Mouse (Mus musculus) layer of hippocampus, adult 11-12 months (tissue): ENCODE results near the gene Zfp867.

ENCODE experiments used
- DNase-seq: peaks from one replicate; pipeline ENCODE4 v3.0.0; 2022; ENCODE audit warnings: low spot score

Zfp867 gene

GRCm38 (mm10) chr11:59472326-59472677 is at the start of gene Zfp867:
Zfp867 (minus strand) TSS chr11:59472474.
- DNase-seq = peak; percentile 92

DNA sequence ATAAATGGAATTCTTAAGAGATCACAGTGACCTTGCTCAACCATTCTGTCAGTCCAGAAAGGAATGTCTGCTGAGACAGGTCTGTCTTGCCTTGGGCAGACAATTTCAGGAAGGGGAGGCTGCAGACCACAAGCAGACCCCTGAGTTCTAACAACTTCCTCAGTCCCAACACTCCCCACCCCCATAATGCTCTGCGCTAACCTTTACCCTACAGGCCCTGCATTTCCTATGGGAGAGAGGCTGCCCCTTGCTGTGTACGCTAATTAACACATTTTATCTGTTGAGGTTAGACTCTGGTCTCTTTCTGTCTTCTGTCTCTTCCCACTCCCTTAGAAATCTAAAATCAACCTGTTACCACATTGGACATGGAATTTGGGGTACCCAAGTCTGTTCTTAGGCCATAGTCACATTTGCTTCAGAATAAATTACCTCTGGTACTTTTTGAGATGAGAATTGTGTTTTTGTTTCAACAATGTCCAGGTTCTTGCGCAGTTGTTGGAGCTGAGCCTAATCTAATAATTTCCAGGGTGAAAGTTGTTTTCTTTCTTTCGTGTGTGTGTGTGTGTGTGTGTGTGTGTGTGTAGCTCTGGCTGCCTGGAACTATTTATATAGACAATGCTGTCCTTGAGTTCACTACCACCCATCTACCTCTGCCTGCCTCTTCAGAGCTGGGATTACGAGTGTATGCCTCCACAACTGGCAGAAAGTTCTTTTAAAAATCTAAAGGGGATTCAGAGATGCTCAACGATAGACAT is 47.6 kb upstream of the Zfp867 start:
- no peak for DNase-seq

GRCm38 (mm10) chr11:59518226-59518625 is 46.0 kb upstream of the Zfp867 start:
- no peak for DNase-seq

GRCm38 (mm10) chr11:59517441-59517840 is 45.2 kb upstream of the Zfp867 start:
- no peak for DNase-seq

GRCm38 (mm10) chr11:59514789-59515188 is 42.5 kb upstream of the Zfp867 start:
- no peak for DNase-seq

- no peak for DNase-seq
Observed at GRCm38 (mm10) chr11:59514381-59514780, 42.1 kb upstream of the Zfp867 start.

GRCm38 (mm10) chr11:59513556-59513955 is 41.3 kb upstream of the Zfp867 start:
- DNase-seq = no peak

GRCm38 (mm10) chr11:59512733-59513132 is 40.5 kb upstream of the Zfp867 start:
- no peak for DNase-seq

DNA sequence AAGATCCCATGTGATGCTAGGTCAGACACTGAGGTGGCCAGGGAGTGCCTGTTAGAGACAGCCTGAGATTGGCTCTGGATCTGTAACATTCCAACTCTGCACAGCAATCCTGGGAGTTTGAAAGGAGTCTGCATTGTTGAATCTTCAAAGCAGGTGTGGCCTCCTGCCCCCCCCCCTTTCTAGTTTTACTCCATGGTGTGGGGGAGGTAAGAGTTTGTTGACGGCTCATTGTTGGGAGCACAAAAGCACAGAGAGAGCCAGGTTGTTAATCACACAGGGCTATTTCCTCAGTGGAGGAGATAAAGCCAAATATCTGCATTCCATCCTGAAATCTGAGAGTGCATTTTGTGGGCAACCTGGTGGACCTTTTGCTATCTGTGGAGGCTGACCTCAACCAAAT is 39.3 kb upstream of the Zfp867 start:
- no peak for DNase-seq

DNA sequence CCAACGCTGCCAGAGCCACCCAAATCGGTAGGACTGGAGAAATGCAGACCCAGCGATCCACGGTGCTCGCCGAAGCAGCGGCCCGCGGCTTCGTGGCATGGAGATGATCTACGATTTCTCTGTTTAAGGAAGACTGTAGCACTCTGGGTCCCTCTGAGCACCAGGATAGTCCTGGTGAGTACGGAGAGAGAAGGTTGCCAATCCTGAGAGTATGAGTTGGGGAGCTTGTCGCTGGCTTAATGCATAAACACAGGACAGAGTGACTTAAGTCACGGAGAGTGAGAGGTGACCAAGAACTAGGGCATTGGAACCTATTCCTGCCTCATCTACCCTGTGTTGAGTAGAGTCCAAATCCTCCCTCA is 34.4 kb upstream of the Zfp867 start:
- DNase-seq = no peak

DNA sequence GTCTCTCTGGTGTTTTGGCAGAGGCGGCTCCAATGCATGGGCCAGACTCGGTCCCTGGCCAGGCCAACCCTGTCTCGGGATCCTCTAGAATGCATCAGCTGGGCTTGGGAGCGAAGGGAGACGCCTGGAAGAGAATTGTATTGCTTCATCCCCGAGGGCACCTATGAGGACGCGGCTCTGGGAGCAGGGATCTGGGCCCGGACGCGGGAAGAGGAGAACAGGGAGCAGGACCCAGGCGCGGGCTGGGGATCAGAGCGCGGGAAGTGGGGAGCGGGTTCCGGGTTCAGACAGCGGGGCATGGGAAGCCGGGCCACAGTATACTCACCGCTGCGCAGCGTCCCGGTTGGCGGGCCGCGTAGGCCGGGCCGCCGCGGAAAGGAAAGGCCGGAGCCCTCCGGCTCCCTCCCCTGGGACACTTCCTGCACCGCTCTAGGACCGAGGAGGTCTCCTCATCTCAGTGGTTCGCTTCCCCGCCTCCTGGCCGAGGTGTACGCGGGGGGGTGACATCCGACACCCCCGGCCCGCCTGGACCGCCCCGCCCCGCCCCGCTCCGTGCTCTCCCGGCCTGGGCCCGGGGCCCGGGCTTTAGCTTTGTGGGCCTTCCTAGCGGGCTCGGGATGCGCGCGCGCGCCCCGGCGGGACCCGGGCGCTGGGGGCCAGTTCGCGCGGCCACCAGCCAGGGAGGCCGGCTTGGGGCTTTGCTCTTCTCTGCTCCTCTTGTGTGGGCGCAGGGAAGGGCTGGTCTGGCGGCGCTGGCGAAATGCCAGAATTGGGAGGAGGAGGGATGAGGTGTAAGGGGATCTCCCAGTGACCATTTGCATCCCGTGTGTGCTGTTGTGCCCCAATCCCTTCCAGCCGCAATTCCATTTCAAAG is 33.8 kb upstream of the Zfp867 start:
- peak; percentile 74 for DNase-seq

DNA sequence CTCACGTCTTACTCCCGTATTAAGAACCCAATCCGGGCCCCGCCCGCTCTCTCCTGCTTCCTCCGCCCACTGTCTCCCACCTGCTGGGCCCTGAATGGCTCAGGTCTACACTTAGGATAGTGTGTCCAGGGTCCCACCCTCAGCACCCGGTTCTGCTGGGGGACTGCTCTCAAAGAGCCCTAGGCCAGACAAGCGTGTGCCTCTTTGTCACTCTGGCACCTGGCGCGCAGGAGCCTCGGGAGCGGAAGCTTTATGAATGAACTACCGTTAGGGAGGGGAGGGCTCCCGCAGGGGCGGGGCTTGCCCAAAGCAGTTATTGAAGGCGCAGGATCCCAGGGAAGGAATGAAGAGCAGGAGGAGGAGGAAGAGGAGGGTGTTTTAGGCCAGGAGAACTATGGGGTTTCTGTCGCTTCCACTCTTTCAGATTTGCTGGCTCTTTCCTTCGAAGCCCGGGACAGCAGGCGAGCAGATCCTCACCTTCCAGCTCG is 33.1 kb upstream of the Zfp867 start:
- DNase-seq = peak; percentile 54

GRCm38 (mm10) chr11:59501978-59502700 is 29.9 kb upstream of the Zfp867 start:
- DNase-seq = no peak

DNA sequence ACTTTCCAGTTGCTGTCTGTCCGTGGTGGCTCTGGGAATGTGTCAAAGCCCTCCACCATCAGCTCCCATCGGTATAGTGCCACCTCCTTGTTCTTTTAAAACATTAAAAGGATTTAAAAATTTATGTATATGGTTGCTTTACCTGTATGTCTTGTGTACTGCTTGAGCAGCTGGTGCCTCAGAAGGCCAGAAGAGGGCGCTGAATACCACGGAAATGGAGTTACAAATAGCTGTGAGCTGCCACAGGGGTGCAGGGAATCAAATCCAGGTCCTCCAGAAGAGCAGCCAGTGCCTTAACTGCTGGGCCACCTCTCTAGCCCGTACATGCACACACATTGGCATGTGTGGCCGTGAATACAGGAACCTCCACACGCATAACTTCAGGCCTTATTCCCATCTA is 25.5 kb upstream of the Zfp867 start:
- no peak for DNase-seq

- DNase-seq = no peak
Observed at GRCm38 (mm10) chr11:59496672-59497310, 24.5 kb upstream of the Zfp867 start.

DNA sequence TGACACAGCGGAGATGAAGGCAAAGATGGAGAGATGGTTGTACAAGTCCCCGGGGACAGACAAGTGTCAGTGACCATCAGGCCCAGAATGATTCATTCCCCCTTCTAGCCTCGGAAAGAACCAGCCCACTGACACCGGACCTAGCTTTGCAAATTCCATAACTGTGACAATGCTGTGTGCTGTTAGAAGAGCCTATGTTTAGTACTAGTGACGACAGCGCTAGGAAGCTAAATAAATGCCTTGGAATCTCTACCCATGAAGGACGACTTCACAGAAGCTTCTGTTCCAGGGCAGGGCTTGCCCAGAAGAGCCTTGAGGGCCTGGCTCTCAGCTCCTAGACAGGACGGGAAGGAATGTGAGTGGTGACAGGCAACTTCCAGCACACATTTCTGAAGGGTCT is 13.9 kb upstream of the Zfp867 start:
- DNase-seq = no peak

GRCm38 (mm10) chr11:59485641-59486040 is 13.4 kb upstream of the Zfp867 start:
- DNase-seq = no peak

DNA sequence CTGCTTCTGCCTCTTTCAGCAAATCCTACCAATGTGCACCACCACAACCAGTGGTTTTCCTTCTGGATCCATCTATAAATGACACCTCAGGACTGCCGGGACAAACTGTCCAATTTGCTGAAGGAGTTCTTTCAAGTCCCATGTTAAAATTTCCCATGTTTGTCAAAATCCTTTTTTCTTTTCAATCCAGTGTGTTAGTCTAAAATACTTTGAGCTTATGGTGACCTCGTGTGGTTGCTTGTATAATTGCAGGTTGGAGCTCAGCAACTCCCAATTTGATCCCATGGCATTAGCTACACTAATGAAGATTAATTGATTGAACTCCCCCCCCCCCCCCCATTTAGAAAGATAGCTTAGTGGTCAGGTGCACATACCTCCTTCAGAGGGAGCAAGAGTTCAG is 10.9 kb upstream of the Zfp867 start:
- peak; percentile 61 for DNase-seq

DNA sequence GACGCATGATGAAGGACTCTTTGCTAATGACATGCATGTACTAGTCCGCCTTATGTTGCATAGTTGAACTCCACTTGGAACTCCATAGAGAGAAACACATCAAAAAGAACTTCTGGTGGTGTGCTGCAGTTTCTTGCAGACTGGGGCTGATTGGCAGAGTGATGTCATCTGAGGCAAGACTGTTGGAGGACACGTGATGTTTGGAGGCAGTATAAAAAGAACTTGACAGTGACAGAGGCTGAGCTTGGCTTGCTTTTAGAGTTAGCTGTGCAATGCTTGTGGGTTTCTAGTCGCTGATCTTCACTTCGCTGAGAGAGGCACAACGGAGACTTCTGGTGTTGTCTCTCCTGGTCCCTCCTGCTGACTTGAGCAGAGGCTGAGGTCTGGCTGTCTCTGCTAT is 5.0 kb upstream of the Zfp867 start:
- DNase-seq = no peak

DNA sequence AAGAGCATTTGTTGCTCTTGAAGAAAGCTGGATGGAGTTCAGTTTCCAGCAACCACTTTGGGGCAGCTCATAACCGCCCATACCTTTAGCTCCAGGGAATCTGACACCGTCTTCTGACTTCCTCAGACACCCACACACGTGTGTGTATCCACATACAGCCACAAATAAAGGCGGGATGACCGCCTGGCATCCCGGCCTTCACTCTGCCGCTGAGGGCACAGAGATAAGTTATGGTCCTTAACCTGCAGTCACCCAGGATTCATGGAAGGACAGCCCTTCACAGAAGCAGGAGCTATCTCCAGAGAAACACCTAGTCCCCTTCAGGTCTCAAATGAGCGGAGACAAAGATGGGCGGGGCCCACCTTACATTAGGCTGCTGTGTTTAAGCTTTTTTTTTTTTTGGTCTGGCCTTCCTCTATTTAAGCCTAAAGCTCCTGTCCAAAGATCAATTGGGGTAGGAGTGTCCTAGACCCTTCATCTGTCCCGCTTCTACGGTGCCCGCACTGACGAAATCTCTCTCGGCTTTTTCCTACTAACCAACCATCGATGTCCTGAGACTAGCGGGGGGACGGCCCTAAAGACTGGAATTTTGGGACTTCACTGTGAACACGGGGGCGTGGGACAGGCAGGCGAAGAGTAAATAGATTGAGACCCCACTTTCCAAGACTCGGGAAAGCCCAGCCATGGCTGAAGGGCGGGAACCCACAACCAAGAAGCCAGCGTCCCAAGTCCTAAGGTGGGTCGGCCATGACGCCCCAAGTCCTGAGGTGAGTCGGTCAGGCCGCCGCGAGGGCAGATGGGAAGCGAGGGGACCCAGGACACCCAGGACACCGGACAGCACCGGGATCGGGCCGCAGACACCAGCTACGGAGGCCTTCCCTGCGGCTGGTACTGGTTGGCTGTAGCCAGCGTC is 605 bp downstream of the Zfp867 start:
- DNase-seq = no peak

- DNase-seq = no peak
Observed at GRCm38 (mm10) chr11:59460459-59460858, 11.8 kb downstream of the Zfp867 start.
